Mouse (Mus musculus): ENCODE measurements around the gene Mtfmt. TPM values are rescaled to one million over a fixed set of nuclear protein-coding genes. Genes with fewer than 3 reads are reported as not detected.

The Mtfmt gene
- polyA plus RNA-seq, 1 experiment from 2014 or later = 25.6 TPM

Other genes starting within 250 kb of the Mtfmt start
- 5.3 and 6.7 TPM in 2 replicates for gene Parp16, start 240.4 kb upstream of the Mtfmt start, polyA plus RNA-seq (2014; fragmentation: Nextera tagmentation; extraction: Ambion mirVana)
- 0.23 and 0.57 TPM in 2 replicates for gene Cilp, start 170.6 kb upstream of the Mtfmt start, polyA plus RNA-seq (2014; fragmentation: Nextera tagmentation; extraction: Ambion mirVana)
- gene Clpx, start 141.5 kb upstream of the Mtfmt start, polyA plus RNA-seq (2014; fragmentation: Nextera tagmentation; extraction: Ambion mirVana) = 40.5 and 43.1 TPM in 2 replicates
- 12.3 and 12.5 TPM in 2 replicates for gene Pdcd7, start 89.7 kb upstream of the Mtfmt start, polyA plus RNA-seq (2014; fragmentation: Nextera tagmentation; extraction: Ambion mirVana)
- gene Ubap1l, start 74.7 kb upstream of the Mtfmt start, polyA plus RNA-seq (2014; fragmentation: Nextera tagmentation; extraction: Ambion mirVana) = 3.7 and 7.2 TPM in 2 replicates
- 0.31 and 0.63 TPM in 2 replicates for gene Kbtbd13, start 44.1 kb upstream of the Mtfmt start, polyA plus RNA-seq (2014; fragmentation: Nextera tagmentation; extraction: Ambion mirVana)
- 5.6 and 8.2 TPM in 2 replicates for gene Rasl12, start 37.3 kb upstream of the Mtfmt start, polyA plus RNA-seq (2014; fragmentation: Nextera tagmentation; extraction: Ambion mirVana)
- gene Slc51b, start 12.8 kb upstream of the Mtfmt start, polyA plus RNA-seq (2014; fragmentation: Nextera tagmentation; extraction: Ambion mirVana) = not detected in 2 replicates
- 122 and 131 TPM in 2 replicates for gene Spg21, start 25.2 kb downstream of the Mtfmt start, polyA plus RNA-seq (2014; fragmentation: Nextera tagmentation; extraction: Ambion mirVana)
- 0.81 and 1.2 TPM in 2 replicates for gene Ankdd1a, start 84.4 kb downstream of the Mtfmt start, polyA plus RNA-seq (2014; fragmentation: Nextera tagmentation; extraction: Ambion mirVana)
- 2.4 and 5.2 TPM in 2 replicates for gene Plekho2, start 144.3 kb downstream of the Mtfmt start, polyA plus RNA-seq (2014; fragmentation: Nextera tagmentation; extraction: Ambion mirVana)
- gene Pif1, start 151.4 kb downstream of the Mtfmt start, polyA plus RNA-seq (2014; fragmentation: Nextera tagmentation; extraction: Ambion mirVana) = 0.75 and 1.0 TPM in 2 replicates
- 2.5 and 3.9 TPM in 2 replicates for gene Rbpms2, start 193.9 kb downstream of the Mtfmt start, polyA plus RNA-seq (2014; fragmentation: Nextera tagmentation; extraction: Ambion mirVana)
- 254 and 315 TPM in 2 replicates for gene Oaz2, start 232.2 kb downstream of the Mtfmt start, polyA plus RNA-seq (2014; fragmentation: Nextera tagmentation; extraction: Ambion mirVana)